Mouse (Mus musculus): ENCODE measurements around the gene Slc16a9. TPM values are rescaled to one million over a fixed set of nuclear protein-coding genes. Genes with fewer than 3 reads are reported as not detected.
"Not testable (repeated sequence)": the region's sequence is repeated elsewhere in the genome, so short reads cannot be mapped to it uniquely, and the experiment has no call there.

Slc16a9 gene
- 9.1 and 11.1 TPM in 2 replicates for polyA plus RNA-seq (2012; rRNA removed)

DNA sequence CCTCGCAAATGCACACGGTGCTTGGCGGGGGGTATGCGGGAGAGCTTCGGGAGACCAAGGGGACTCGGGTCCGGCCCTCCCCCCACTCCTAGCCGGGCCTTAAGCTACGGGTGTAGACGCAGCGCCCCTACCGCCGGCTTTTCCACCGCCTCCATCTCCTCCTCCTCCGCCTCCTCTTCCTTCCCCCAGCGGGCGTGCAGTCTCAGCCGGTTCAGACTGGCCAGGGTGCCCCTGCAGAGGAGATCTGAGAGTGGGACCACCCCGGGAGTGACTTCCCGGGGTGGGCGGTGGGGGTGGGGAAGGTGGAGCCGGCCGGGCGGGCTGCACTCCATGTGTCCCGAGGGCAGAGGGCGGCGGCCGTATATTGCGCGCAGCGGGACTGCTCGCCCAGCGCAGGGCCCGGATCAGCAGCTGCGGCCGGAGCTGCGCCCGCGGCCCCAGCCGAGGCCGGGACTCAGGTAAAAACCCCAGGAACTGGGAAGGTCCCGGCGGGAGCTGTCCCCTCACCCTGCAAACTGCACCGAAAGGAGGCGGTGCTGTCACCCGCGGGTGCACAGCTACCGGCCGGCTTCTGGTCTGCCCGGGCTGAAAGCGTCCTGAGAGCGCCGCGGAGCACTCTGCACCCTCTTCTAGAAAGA is at the start of gene Slc16a9:
Gene Slc16a9 (plus strand): TSS at position 180 of the 638 bp plus-strand sequence.
- peak; percentile 54 for DNase-seq (ENCODE audit: low spot score)

- DNase-seq (ENCODE audit: low spot score), result no peak
Measured at GRCm38 (mm10) chr10:70195279-70195678, 49.6 kb upstream of the Slc16a9 start.

DNA sequence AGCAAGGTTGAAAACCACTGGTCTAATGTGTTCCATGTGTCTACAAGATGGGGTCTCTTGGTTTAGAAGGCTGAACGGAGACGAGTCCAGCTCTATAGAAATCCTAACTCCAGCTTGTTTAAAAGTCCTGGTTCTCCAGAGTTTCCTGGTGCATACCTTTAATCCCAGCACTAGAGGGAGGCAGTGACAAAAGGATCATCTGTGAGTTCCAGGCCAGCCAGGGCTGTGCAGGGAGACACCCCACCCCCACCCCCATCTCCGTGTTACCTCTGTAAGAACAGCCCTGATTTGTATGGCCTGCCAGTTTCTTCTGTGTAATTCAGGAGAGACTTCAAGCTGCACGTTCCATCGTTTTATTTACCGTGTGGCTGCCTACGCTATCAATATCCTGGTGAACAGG is 49.1 kb upstream of the Slc16a9 start:
- DNase-seq (ENCODE audit: low spot score), result no peak

GRCm38 (mm10) chr10:70196666-70197065 is 48.2 kb upstream of the Slc16a9 start:
- no peak for DNase-seq (ENCODE audit: low spot score)

GRCm38 (mm10) chr10:70197601-70198000 is 47.3 kb upstream of the Slc16a9 start:
- no peak for DNase-seq (ENCODE audit: low spot score)

DNA sequence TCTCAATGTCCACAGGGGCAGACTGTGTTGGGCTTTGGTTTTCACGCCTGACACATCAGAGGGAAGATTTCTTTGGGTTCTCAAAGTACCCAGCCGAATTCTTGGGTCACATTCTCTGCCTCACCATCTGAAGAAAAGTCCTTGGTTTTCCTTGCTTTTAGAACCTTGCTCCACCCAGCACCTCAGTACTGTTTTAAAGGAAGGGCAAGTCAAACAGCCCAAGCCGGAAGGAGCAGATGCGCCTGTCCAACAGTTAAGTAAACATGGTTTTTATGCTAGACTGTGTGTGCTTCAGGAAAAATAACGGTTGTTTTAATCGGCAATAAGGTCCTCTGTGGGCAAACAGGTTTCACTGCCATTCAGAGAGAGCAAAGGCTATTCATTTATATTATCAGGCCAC is 46.9 kb upstream of the Slc16a9 start:
- no peak for DNase-seq (ENCODE audit: low spot score)

GRCm38 (mm10) chr10:70198951-70199463 is 45.9 kb upstream of the Slc16a9 start:
- no peak for DNase-seq (ENCODE audit: low spot score)

DNA sequence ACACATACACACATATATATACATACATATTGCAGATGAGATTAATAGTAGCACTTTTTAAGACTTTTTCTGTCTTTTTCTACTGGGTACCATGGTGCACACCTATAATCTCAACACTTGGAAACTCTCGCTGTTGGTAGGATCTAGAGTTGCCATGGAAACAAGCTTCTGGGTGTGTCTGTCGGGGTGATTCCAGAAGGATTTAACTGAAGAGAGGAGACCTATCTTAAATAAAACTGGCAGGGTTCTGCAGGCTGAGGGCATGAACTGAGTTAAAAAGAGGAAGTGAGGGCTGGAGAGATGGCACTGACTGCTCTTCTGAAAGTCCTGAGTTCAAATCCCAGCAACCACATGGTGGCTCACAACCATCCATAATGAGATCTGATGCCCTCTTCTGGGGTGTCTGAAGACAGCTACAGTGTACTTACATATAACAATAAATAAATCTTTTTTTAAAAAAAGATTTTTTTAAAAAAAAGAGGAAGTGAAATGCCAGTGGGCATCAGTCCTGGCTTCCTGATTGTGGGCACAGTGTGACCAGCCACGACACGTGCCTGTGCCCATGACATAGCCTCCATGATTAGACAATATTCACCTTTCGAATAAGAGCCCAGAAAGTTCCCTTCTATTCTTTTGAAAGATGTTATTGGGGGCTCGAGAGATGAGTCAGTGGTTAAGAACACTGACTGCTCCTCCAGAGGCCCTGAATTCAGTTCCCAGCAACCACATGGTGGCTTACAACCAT is 45.3 kb upstream of the Slc16a9 start:
- no peak for DNase-seq (ENCODE audit: low spot score)

GRCm38 (mm10) chr10:70200889-70201500 is 43.9 kb upstream of the Slc16a9 start:
- DNase-seq (ENCODE audit: low spot score), result no peak

- DNase-seq (ENCODE audit: low spot score), result no peak
Measured at GRCm38 (mm10) chr10:70204505-70205399, 40.1 kb upstream of the Slc16a9 start, which contains the start of gene Mrln. Mrln (plus strand) TSS chr10:70204664.

GRCm38 (mm10) chr10:70211281-70211680 is 33.6 kb upstream of the Slc16a9 start:
- no peak for DNase-seq (ENCODE audit: low spot score)

DNA sequence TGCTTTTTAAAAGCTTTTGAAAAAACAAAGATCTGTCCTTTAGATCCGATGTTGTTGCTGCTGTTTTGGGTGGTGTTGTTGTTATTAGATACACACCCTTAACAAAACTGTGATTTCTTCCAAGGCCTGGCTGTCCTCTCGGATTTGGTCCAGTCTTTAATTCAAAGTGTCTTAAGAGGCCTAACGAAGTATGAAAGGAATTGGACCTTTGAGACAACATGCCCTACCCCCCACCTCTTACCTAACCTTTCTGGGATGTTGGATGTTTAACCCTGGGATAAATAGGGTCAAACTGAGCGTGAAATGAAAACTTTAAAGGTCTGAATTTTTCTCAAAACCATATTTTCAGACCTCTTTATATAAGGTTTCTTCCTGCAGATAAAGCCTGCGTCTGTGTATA is 23.9 kb upstream of the Slc16a9 start:
- DNase-seq (ENCODE audit: low spot score), result no peak

- not testable (repeated sequence) for DNase-seq (ENCODE audit: low spot score)
Measured at GRCm38 (mm10) chr10:70222231-70222630, 22.7 kb upstream of the Slc16a9 start.

GRCm38 (mm10) chr10:70224571-70224970 is 20.3 kb upstream of the Slc16a9 start:
- DNase-seq (ENCODE audit: low spot score), result no peak

DNA sequence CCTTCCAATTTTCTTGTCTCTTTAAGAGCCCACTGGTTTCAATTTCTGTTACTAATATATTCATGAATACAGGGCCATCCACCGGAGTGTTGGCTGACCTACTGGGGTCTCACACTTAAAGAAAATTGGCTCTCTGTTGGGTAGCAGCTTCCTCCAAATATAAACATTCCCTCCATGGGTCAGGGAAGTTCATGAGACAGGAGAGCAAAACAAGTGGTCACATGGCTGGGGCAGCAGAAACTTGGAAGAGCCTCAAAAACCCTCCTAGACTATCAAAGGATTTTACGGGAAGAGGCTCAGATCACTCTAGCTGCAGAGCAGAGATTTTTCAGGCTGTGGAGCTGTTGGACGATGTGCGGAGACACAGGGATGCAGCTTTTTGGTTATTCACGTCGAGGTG is 19.1 kb upstream of the Slc16a9 start:
- no peak for DNase-seq (ENCODE audit: low spot score)

DNA sequence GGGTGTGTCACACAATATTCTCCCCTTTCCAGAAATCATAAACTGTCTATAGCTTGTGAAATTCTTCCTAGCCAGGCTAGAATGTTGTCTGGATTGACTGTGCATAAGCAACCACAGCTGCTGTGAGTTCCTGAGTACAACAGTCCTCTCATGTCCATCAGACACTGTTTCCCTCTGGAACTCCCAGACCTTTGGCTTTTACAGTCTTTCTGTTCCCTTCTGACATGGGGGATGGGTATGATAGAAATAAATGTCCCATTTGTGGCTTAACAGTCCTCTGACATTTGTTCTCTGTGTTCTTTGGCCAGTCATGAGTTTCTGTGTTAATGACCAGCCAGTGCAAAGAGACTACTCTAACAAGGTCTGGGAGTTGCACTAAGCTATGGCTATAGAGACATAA is 18.3 kb upstream of the Slc16a9 start:
- DNase-seq (ENCODE audit: low spot score), result no peak

GRCm38 (mm10) chr10:70230352-70230751 is 14.5 kb upstream of the Slc16a9 start:
- DNase-seq (ENCODE audit: low spot score), result no peak

DNA sequence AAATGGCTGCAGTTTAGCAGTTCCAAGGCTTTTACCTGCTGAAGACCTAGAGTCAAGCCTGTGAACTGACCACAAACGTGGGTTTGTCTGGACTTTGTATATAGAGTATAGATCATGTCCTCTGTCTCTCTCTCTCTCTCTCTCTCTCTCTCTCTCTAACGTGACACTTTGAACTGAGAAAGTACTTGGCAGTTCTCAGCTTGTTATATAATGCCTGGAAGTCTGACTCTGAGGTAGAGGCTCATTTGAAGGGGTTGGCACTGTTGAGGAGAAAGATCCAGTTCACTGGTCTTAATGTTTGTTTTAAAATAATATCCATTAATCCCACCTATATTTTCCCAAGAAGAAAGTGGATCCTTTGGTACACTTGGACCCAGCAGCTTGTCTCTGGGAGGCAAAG is 7.0 kb upstream of the Slc16a9 start:
- DNase-seq (ENCODE audit: low spot score), result no peak

GRCm38 (mm10) chr10:70242751-70243444 is 2.0 kb upstream of the Slc16a9 start:
- DNase-seq (ENCODE audit: low spot score), result no peak

- DNase-seq (ENCODE audit: low spot score), result peak; percentile 36
Measured at GRCm38 (mm10) chr10:70245559-70245945, 652 bp downstream of the Slc16a9 start.

GRCm38 (mm10) chr10:70246076-70246475 is 1.2 kb downstream of the Slc16a9 start:
- no peak for DNase-seq (ENCODE audit: low spot score)

All from urinary bladder, adult 2 months (tissue).